Mouse (Mus musculus) kidney, embryonic 16.5 days (tissue): ENCODE data around the gene Myt1l. TPM values are rescaled to one million over a fixed set of nuclear protein-coding genes. Genes with fewer than 3 reads are reported as not detected.

Experiments used
- ATAC-seq: fragments of 200-750 bp; cut with Nextera tagmentation; 2 replicates; pipeline ENCODE4 v1.8.0; 2017; ENCODE audit warnings: moderate TSS enrichment; ENCODE audit not compliant: low FRiP score, low TSS enrichment
- H3K27ac ChIP-seq: fragments of 300-500 bp; sonication (generic); 2 replicates; pipeline ENCODE4 v1.5.1; 2014; ENCODE audit warnings: low read length
- H3K27me3 ChIP-seq: fragments of 300-500 bp; sonication (generic); 2 replicates; pipeline ENCODE4 v1.6.1; 2014; ENCODE audit warnings: low read length, control low read depth, mixed read lengths; ENCODE audit not compliant: insufficient read depth
- H3K36me3 ChIP-seq: fragments of 300-500 bp; sonication (generic); 2 replicates; pipeline ENCODE4 v1.6.1; 2014; ENCODE audit warnings: low read length, control low read depth, mixed read lengths; ENCODE audit not compliant: insufficient read depth
- H3K4me1 ChIP-seq: fragments of 300-500 bp; sonication (generic); 2 replicates; pipeline ENCODE4 v1.6.1; 2014; ENCODE audit warnings: low read length, control low read depth, mixed read lengths; ENCODE audit not compliant: insufficient read depth
- H3K4me2 ChIP-seq: fragments of 300-500 bp; sonication (generic); replicated peaks from 2 replicates; pipeline ENCODE4 v1.6.1; 2014; ENCODE audit warnings: low read depth, low read length
- H3K4me3 ChIP-seq: fragments of 300-500 bp; sonication (generic); 2 replicates; pipeline ENCODE4 v1.5.1; 2014; ENCODE audit warnings: mild to moderate bottlenecking, low read length
- H3K9ac ChIP-seq: fragments of 300-500 bp; sonication (generic); replicated peaks from 2 replicates; pipeline ENCODE4 v1.6.1; 2014; ENCODE audit warnings: low read length
- H3K9me3 ChIP-seq: fragments of 300-500 bp; sonication (generic); 2 replicates; pipeline ENCODE4 v1.6.1; 2016; ENCODE audit warnings: low read length, control low read depth
- WGBS: fragments of 180-500 bp; shearing (Covaris S2); extraction: QIAGEN DNeasy Blood & Tissue Kit; methylation state at CpG from one replicate; pipeline ENCODE4 v1.1.7; 2014; 5-methylcytosine and 5-hydroxymethylcytosine counted together
- polyA plus RNA-seq: library from polyadenylated mRNA; unstranded; fragments of >200 nt; fragmentation: Nextera tagmentation; extraction: Ambion mirVana; gene quantifications from 2 replicates; pipeline ENCODE4 v1.2.1, GENCODE M21; 2015

The Myt1l gene
- polyA plus RNA-seq, 1 experiment from 2014 or later: 0.41 TPM

- WGBS: 68% methylated on average over 3 of the region's 3 CpGs
- H3K4me3 ChIP-seq: no peak overlapping the region
- peaks cover 77% of the 10 kb centered on the region for H3K4me1 ChIP-seq
Observed at GRCm38 (mm10) chr12:29954464-29954863, 426.3 kb downstream of the Myt1l start.

GRCm38 (mm10) chr12:29956969-29957368 is 428.8 kb downstream of the Myt1l start:
- H3K36me3 ChIP-seq: no peaks in the 10 kb centered on the region
- no peaks in the 10 kb centered on the region for H3K27me3 ChIP-seq
- H3K4me2 ChIP-seq: peak overlapping the region; percentile 3; the same call in 1 of the 2 replicates
- H3K9ac ChIP-seq: 0 out of 2 replicates have a peak overlapping the region, but pooled peaks have one; percentile 3
- WGBS: 38% methylated on average over 12 of the region's 12 CpGs
- peak overlapping the region; percentile 17; the same call in 1 of the 2 replicates for H3K27ac ChIP-seq
- H3K4me3 ChIP-seq: no peak overlapping the region
- peaks cover 55% of the 10 kb centered on the region for H3K4me1 ChIP-seq
- ATAC-seq: peak; percentile 88
- no peaks in the 10 kb centered on the region for H3K9me3 ChIP-seq

More at GRCm38 (mm10) chr12:29954464-29954863, 426.3 kb downstream of the Myt1l start:
- no peaks in the 10 kb centered on the region for H3K27me3 ChIP-seq
- H3K27ac ChIP-seq: peak overlapping the region; percentile 75
- H3K36me3 ChIP-seq: no peaks in the 10 kb centered on the region
- no peak for ATAC-seq
- no peak overlapping the region; the same call in 1 of the 2 replicates for H3K9ac ChIP-seq
- H3K4me2 ChIP-seq: peak overlapping the region; percentile 10; the same call in 1 of the 2 replicates
- no peaks in the 10 kb centered on the region for H3K9me3 ChIP-seq

- Histone ChIP-seq H3K4me2 (no peak overlapping the region), H3K9ac (no peak overlapping the region), H3K36me3 (no peaks in the 10 kb centered on the region), H3K4me3 (no peak overlapping the region), H3K4me1 (peaks cover 39% of the 10 kb centered on the region), H3K27me3 (no peaks in the 10 kb centered on the region), H3K9me3 (no peaks in the 10 kb centered on the region), H3K27ac (no peak overlapping the region)
- WGBS: 50% methylated on average over 5 of the region's 5 CpGs
- ATAC-seq: no peak
Observed at GRCm38 (mm10) chr12:29958637-29959036, 430.5 kb downstream of the Myt1l start.

- Histone ChIP-seq H3K27ac (no peak overlapping the region), H3K9me3 (no peaks in the 10 kb centered on the region), H3K4me3 (no peak overlapping the region), H3K4me1 (peaks cover 30% of the 10 kb centered on the region), H3K4me2 (no peak overlapping the region), H3K27me3 (no peaks in the 10 kb centered on the region), H3K36me3 (0 out of 2 replicates have a peak, but pooled peaks cover 3% of the 10 kb centered on the region), H3K9ac (no peak overlapping the region)
- 96% methylated on average over 1 of the region's 1 CpGs for WGBS
- ATAC-seq: no peak
Observed at GRCm38 (mm10) chr12:29961041-29961440, 432.9 kb downstream of the Myt1l start.

- H3K27me3 ChIP-seq: no peaks in the 10 kb centered on the region
- H3K9ac ChIP-seq: no peak overlapping the region
- H3K4me1 ChIP-seq: peaks cover 6% of the 10 kb centered on the region
- 85% methylated on average over 6 of the region's 6 CpGs for WGBS
- H3K9me3 ChIP-seq: no peaks in the 10 kb centered on the region
- ATAC-seq: no peak
- 0 out of 2 replicates have a peak, but pooled peaks cover 3% of the 10 kb centered on the region for H3K36me3 ChIP-seq
- no peak overlapping the region for H3K4me3 ChIP-seq
- H3K4me2 ChIP-seq: no peak overlapping the region
- no peak overlapping the region for H3K27ac ChIP-seq
Observed at GRCm38 (mm10) chr12:29965016-29965415, 436.8 kb downstream of the Myt1l start.

- Histone ChIP-seq H3K27ac (0 out of 2 replicates have a peak overlapping the region, but pooled peaks have one; percentile 32), H3K9ac (no peak overlapping the region), H3K36me3 (peaks cover 10% of the 10 kb centered on the region), H3K4me1 (peaks cover 10% of the 10 kb centered on the region; the same call in 1 of the 2 replicates), H3K4me3 (no peak overlapping the region), H3K9me3 (no peaks in the 10 kb centered on the region), H3K4me2 (no peak overlapping the region), H3K27me3 (no peaks in the 10 kb centered on the region)
- no peak for ATAC-seq
- 77% methylated on average over 7 of the region's 7 CpGs for whole genome bisulfite sequencing
Observed at GRCm38 (mm10) chr12:29971795-29972464, 443.7 kb downstream of the Myt1l start.

- Histone ChIP-seq H3K4me2 (no peak overlapping the region), H3K36me3 (peaks cover 10% of the 10 kb centered on the region), H3K27ac (0 out of 2 replicates have a peak overlapping the region, but pooled peaks have one; percentile 32), H3K9me3 (no peaks in the 10 kb centered on the region), H3K4me1 (peaks cover 10% of the 10 kb centered on the region; the same call in 1 of the 2 replicates), H3K4me3 (no peak overlapping the region), H3K27me3 (no peaks in the 10 kb centered on the region), H3K9ac (no peak overlapping the region)
- ATAC-seq: no peak
- 47% methylated on average over 6 of the region's 6 CpGs for WGBS
Observed at GRCm38 (mm10) chr12:29972533-29972932, 444.3 kb downstream of the Myt1l start.
